Mouse (Mus musculus) embryonic facial prominence, embryonic 14.5 days (tissue): ENCODE measurements around the gene C5ar2. TPM values are rescaled to one million over a fixed set of nuclear protein-coding genes. Genes with fewer than 3 reads are reported as not detected.

ENCODE experiments used
- ATAC-seq: fragments of 200-750 bp; cut with Nextera tagmentation; 2 replicates; pipeline ENCODE4 v1.8.0; 2017; ENCODE audit warnings: low read depth, moderate number of reproducible peaks, moderate TSS enrichment
- DNase-seq: peaks from one replicate; pipeline ENCODE4 v3.0.0-alpha.2; 2015; ENCODE audit warnings: low spot score
- H3K27ac ChIP-seq: fragments of 300-500 bp; sonication (generic); replicated peaks from 2 replicates; pipeline ENCODE4 v1.5.1; 2014; ENCODE audit warnings: low read depth, mild to moderate bottlenecking, low read length, moderate library complexity
- H3K27me3 ChIP-seq: fragments of 300-500 bp; sonication (generic); replicated peaks from 2 replicates; pipeline ENCODE4 v1.6.1; 2014; ENCODE audit warnings: low read length; ENCODE audit not compliant: control insufficient read depth, insufficient read depth
- H3K36me3 ChIP-seq: fragments of 300-500 bp; sonication (generic); 2 replicates; pipeline ENCODE4 v1.6.1; 2014; ENCODE audit warnings: low read length, mixed read lengths; ENCODE audit not compliant: control insufficient read depth, insufficient read depth
- H3K4me1 ChIP-seq: fragments of 300-500 bp; sonication (generic); 2 replicates; pipeline ENCODE4 v1.6.1; 2014; ENCODE audit warnings: antibody characterized with exemption, low read length; ENCODE audit not compliant: control insufficient read depth, insufficient read depth
- H3K4me2 ChIP-seq: fragments of 300-500 bp; sonication (generic); 2 replicates; pipeline ENCODE4 v1.6.1; 2014; ENCODE audit warnings: low read depth, mild to moderate bottlenecking, low read length, moderate library complexity, mixed read lengths
- H3K4me3 ChIP-seq: fragments of 300-500 bp; sonication (generic); 2 replicates; pipeline ENCODE4 v1.5.1; 2014; ENCODE audit warnings: low read depth, mild to moderate bottlenecking, low read length
- H3K9ac ChIP-seq: fragments of 300-500 bp; sonication (generic); 2 replicates; pipeline ENCODE4 v1.6.1; 2014; ENCODE audit warnings: low read depth, mild to moderate bottlenecking, low read length, moderate library complexity, mixed read lengths
- H3K9me3 ChIP-seq: fragments of 300-500 bp; sonication (generic); 2 replicates; pipeline ENCODE4 v1.6.1; 2016; ENCODE audit warnings: low read length; ENCODE audit not compliant: control insufficient read depth
- WGBS: fragments of 180-500 bp; shearing (Covaris S2); extraction: QIAGEN DNeasy Blood & Tissue Kit; methylation state at CpG from one replicate; pipeline ENCODE4 v1.1.7; 2014; 5-methylcytosine and 5-hydroxymethylcytosine counted together
- polyA plus RNA-seq: library from polyadenylated mRNA; unstranded; fragments of >200 nt; fragmentation: Nextera tagmentation; extraction: Ambion mirVana; gene quantifications from 2 replicates; pipeline ENCODE4 v1.2.1, GENCODE M21; 2014

Gene C5ar2
- polyA plus RNA-seq, 1 experiment from 2014 or later = not detected

- no peak overlapping the region for H3K4me3 ChIP-seq
- no peak for ATAC-seq
- no peak for DNase-seq
- WGBS = 82% methylated on average over 11 of the region's 11 CpGs
- H3K27me3 ChIP-seq = no peaks in the 10 kb centered on the region
- H3K4me1 ChIP-seq = no peaks in the 10 kb centered on the region
- H3K27ac ChIP-seq = no peak overlapping the region
- no peaks in the 10 kb centered on the region for H3K9me3 ChIP-seq
- H3K4me2 ChIP-seq = no peak overlapping the region
- no peak overlapping the region for H3K9ac ChIP-seq
- H3K36me3 ChIP-seq = peaks cover 53% of the 10 kb centered on the region
Observed at GRCm38 (mm10) chr7:16198540-16198939, 45.4 kb downstream of the C5ar2 start.

- Histone ChIP-seq H3K4me2 (no peak overlapping the region), H3K4me1 (no peaks in the 10 kb centered on the region), H3K36me3 (peaks cover 41% of the 10 kb centered on the region), H3K4me3 (no peak overlapping the region), H3K9ac (no peak overlapping the region), H3K9me3 (no peaks in the 10 kb centered on the region), H3K27me3 (no peaks in the 10 kb centered on the region), H3K27ac (no peak overlapping the region)
- ATAC-seq = no peak
- WGBS = 77% methylated on average over 5 of the region's 5 CpGs
- no peak for DNase-seq
Observed at GRCm38 (mm10) chr7:16197166-16197565, 46.8 kb downstream of the C5ar2 start.

DNA sequence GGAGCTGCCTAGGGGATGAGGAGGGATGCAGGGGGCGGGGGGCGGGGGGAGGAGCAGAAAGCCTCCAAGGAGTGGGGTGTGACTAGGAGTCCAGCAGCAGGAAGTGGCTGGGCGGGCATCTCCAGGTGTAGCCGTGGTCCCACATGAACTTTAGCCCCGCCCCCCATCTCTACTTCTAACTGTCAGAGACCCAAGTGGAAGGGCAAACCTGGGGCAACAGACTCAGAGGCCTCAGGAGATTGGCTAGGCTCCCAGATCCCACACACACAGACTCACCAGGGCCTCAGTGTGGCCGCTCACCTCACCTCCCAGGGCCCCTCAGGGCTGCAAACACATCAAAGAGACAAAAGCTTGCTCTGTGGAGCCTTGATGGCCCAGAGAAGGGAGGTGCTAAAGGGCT lies 47.3 kb downstream of the C5ar2 start:
- Histone ChIP-seq H3K9me3 (no peaks in the 10 kb centered on the region), H3K9ac (no peak overlapping the region), H3K27ac (no peak overlapping the region), H3K4me2 (no peak overlapping the region), H3K27me3 (no peaks in the 10 kb centered on the region), H3K4me3 (no peak overlapping the region), H3K36me3 (peaks cover 36% of the 10 kb centered on the region), H3K4me1 (no peaks in the 10 kb centered on the region)
- WGBS = 69% methylated on average over 6 of the region's 6 CpGs
- ATAC-seq (no peak), DNase-seq (no peak)

- 36% methylated on average over 3 of the region's 3 CpGs for WGBS
- H3K9me3 ChIP-seq = no peaks in the 10 kb centered on the region
- H3K27ac ChIP-seq = no peak overlapping the region
- DNase-seq = no peak
- H3K4me1 ChIP-seq = no peaks in the 10 kb centered on the region
- no peak overlapping the region for H3K4me3 ChIP-seq
- H3K4me2 ChIP-seq = no peak overlapping the region
- H3K27me3 ChIP-seq = no peaks in the 10 kb centered on the region
- H3K9ac ChIP-seq = no peak overlapping the region
- H3K36me3 ChIP-seq = peaks cover 11% of the 10 kb centered on the region; the same call in 1 of the 2 replicates
- ATAC-seq = no peak
Observed at GRCm38 (mm10) chr7:16193702-16194101, 50.3 kb downstream of the C5ar2 start.

DNA sequence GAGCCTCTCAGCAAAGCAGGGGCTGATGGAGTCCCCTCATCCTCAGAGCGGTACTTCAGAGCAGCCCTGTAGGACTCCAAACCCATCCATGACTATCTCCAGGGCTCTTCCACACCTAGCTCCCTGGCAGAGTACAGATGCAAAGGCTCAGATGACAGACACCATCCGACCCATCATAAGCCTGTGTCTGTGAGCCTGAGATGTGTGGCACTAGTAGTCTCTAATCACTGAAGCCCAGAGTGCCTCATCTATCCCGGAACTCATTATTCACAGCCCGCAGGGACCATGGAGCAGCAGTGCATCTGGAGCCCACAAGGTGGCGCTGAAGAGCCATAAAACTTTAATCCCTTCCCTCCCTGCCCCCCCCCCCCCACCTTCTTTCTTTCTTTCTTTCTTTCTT lies 51.6 kb downstream of the C5ar2 start:
- Histone ChIP-seq H3K4me2 (no peak overlapping the region), H3K4me1 (no peaks in the 10 kb centered on the region), H3K9ac (no peak overlapping the region), H3K27me3 (no peaks in the 10 kb centered on the region), H3K36me3 (no peaks in the 10 kb centered on the region), H3K9me3 (no peaks in the 10 kb centered on the region), H3K4me3 (no peak overlapping the region), H3K27ac (no peak overlapping the region)
- 16% methylated on average over 5 of the region's 5 CpGs for WGBS
- 0 out of 2 replicates have a peak, but pooled peaks have one; percentile 37 for ATAC-seq
- peak; percentile 59 for DNase-seq

DNA sequence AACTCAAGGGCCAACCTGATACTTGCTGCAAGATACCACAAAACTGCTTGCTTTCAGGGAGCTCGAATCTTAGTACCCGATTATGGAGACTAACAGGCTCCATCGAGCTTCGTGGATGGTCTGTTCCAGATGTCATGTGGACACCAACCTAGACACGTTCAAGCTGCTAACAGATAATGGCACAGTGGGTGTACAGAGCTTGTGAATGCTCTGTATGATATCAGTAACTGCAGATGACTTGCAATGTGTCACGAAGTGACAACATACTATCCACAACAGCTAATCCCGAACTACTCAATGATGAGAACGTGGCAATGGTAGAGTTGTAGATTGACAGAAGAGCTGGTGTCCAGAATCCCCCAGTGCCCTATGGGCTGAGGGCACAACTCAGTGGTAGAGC lies 56.5 kb downstream of the C5ar2 start:
- no peaks in the 10 kb centered on the region for H3K9me3 ChIP-seq
- H3K27ac ChIP-seq = no peak overlapping the region
- H3K9ac ChIP-seq = no peak overlapping the region
- ATAC-seq (no peak), DNase-seq (no peak)
- H3K4me2 ChIP-seq = no peak overlapping the region
- H3K36me3 ChIP-seq = peaks cover 10% of the 10 kb centered on the region
- H3K4me3 ChIP-seq = no peak overlapping the region
- H3K4me1 ChIP-seq = no peaks in the 10 kb centered on the region
- WGBS = 81% methylated on average over 8 of the region's 8 CpGs
- H3K27me3 ChIP-seq = no peaks in the 10 kb centered on the region

Other genes starting within 250 kb of the C5ar2 start
- 6.7 and 7.7 TPM in 2 replicates for gene Bicra, start 196.2 kb downstream of the C5ar2 start, polyA plus RNA-seq
- 0.07 and 0.24 TPM in 2 replicates for gene Zfp541, start 182.3 kb downstream of the C5ar2 start, polyA plus RNA-seq
- gene Napa, start 145.7 kb downstream of the C5ar2 start, polyA plus RNA-seq = 190 and 203 TPM in 2 replicates
- 24.1 and 27.8 TPM in 2 replicates for gene Kptn, start 124.3 kb downstream of the C5ar2 start, polyA plus RNA-seq
- 0.28 and 0.29 TPM in 2 replicates for gene Slc8a2, start 114.3 kb downstream of the C5ar2 start, polyA plus RNA-seq
- 29.5 and 35.5 TPM in 2 replicates for gene Meis3, start 69.1 kb downstream of the C5ar2 start, polyA plus RNA-seq
- gene Dhx34, start 22.1 kb downstream of the C5ar2 start, polyA plus RNA-seq = 9.2 and 11.3 TPM in 2 replicates
- gene C5ar1, start 15.4 kb upstream of the C5ar2 start, polyA plus RNA-seq = 4.1 and 4.4 TPM in 2 replicates
- 21.1 and 23.4 TPM in 2 replicates for gene Inafm1, start 29.5 kb upstream of the C5ar2 start, polyA plus RNA-seq
- 10.9 and 13.7 TPM in 2 replicates for gene Ccdc9, start 42.6 kb upstream of the C5ar2 start, polyA plus RNA-seq
- 4.0 and 4.6 TPM in 2 replicates for gene Bbc3, start 64.2 kb upstream of the C5ar2 start, polyA plus RNA-seq
- 232 and 287 TPM in 2 replicates for gene Sae1, start 143.7 kb upstream of the C5ar2 start, polyA plus RNA-seq
- gene Zc3h4, start 156.8 kb upstream of the C5ar2 start, polyA plus RNA-seq = 12.1 and 13.3 TPM in 2 replicates
- gene Tmem160, start 208.6 kb upstream of the C5ar2 start, polyA plus RNA-seq = 49.5 and 54.5 TPM in 2 replicates
- gene Npas1, start 233.6 kb upstream of the C5ar2 start, polyA plus RNA-seq = 0.10 and 0.11 TPM in 2 replicates